Mouse (Mus musculus) lung, embryonic 15.5 days (tissue): ENCODE results near the gene Mrpl50. TPM values are rescaled to one million over a fixed set of nuclear protein-coding genes. Genes with fewer than 3 reads are reported as not detected.
"Not testable (repeated sequence)": the region's sequence is repeated elsewhere in the genome, so short reads cannot be mapped to it uniquely, and the experiment has no call there.

ENCODE experiments used
- ATAC-seq: fragments of 200-750 bp; cut with Nextera tagmentation; 2 replicates; pipeline ENCODE4 v1.8.0; 2017; ENCODE audit warnings: moderate number of reproducible peaks, borderline replicate concordance; ENCODE audit not compliant: low FRiP score, low TSS enrichment; ENCODE audit errors: extremely low read depth
- H3K27ac ChIP-seq: fragments of 300-500 bp; sonication (generic); 2 replicates; pipeline ENCODE4 v1.5.1; 2015; ENCODE audit warnings: moderate library complexity, mild to moderate bottlenecking, inconsistent platforms
- H3K27me3 ChIP-seq: fragments of 300-500 bp; sonication (generic); 2 replicates; pipeline ENCODE4 v1.6.1; 2015; ENCODE audit warnings: inconsistent platforms
- H3K36me3 ChIP-seq: fragments of 300-500 bp; sonication (generic); 2 replicates; pipeline ENCODE4 v1.6.1; 2015; ENCODE audit warnings: inconsistent platforms
- H3K4me1 ChIP-seq: fragments of 300-500 bp; sonication (generic); 2 replicates; pipeline ENCODE4 v1.6.1; 2015; ENCODE audit warnings: inconsistent platforms
- H3K4me2 ChIP-seq: fragments of 300-500 bp; sonication (generic); 2 replicates; pipeline ENCODE4 v1.6.1; 2015; ENCODE audit warnings: inconsistent platforms, mild to moderate bottlenecking, moderate library complexity
- H3K4me3 ChIP-seq: fragments of 300-500 bp; sonication (generic); 2 replicates; pipeline ENCODE4 v1.5.1; 2015; ENCODE audit warnings: mild to moderate bottlenecking, inconsistent platforms
- H3K9ac ChIP-seq: fragments of 300-500 bp; sonication (generic); 2 replicates; pipeline ENCODE4 v1.6.1; 2015; ENCODE audit warnings: inconsistent platforms
- H3K9me3 ChIP-seq: fragments of 300-500 bp; sonication (generic); 2 replicates; pipeline ENCODE4 v1.6.1; 2016; ENCODE audit warnings: inconsistent platforms
- WGBS: fragments of 180-500 bp; shearing (Covaris S2); methylation state at CpG from one replicate; pipeline ENCODE4 v1.1.7; 2015; 5-methylcytosine and 5-hydroxymethylcytosine counted together
- polyA plus RNA-seq: library from polyadenylated mRNA; unstranded; fragments of >200 nt; fragmentation: Nextera tagmentation; extraction: Ambion mirVana; gene quantifications from 2 replicates; pipeline ENCODE4 v1.2.1, GENCODE M21; 2015

The Mrpl50 gene
- polyA plus RNA-seq, 1 experiment from 2014 or later: 69.2 TPM

- Histone ChIP-seq H3K27me3 (no peaks in the 10 kb centered on the region), H3K36me3 (no peaks in the 10 kb centered on the region), H3K4me1 (no peaks in the 10 kb centered on the region), H3K27ac (no peak overlapping the region), H3K9ac (no peak overlapping the region), H3K4me2 (no peak overlapping the region), H3K9me3 (no peaks in the 10 kb centered on the region), H3K4me3 (no peak overlapping the region)
- 35% methylated on average over 6 of the region's 6 CpGs for WGBS
- no peak for ATAC-seq
Measured at GRCm38 (mm10) chr4:49539665-49540064, 18.8 kb upstream of the Mrpl50 start.

- H3K9ac ChIP-seq: no peak overlapping the region
- 72% methylated on average over 4 of the region's 4 CpGs for WGBS
- ATAC-seq: no peak
Measured at GRCm38 (mm10) chr4:49536671-49537070, 15.8 kb upstream of the Mrpl50 start.

GRCm38 (mm10) chr4:49535675-49536294 is 14.9 kb upstream of the Mrpl50 start:
- 92% methylated on average over 4 of the region's 4 CpGs for WGBS
- Histone ChIP-seq H3K4me1 (no peaks in the 10 kb centered on the region), H3K36me3 (peaks cover 8% of the 10 kb centered on the region; the same call in 1 of the 2 replicates), H3K4me2 (no peak overlapping the region), H3K4me3 (no peak overlapping the region), H3K27ac (no peak overlapping the region), H3K27me3 (no peaks in the 10 kb centered on the region), H3K9ac (no peak overlapping the region), H3K9me3 (no peaks in the 10 kb centered on the region)
- no peak for ATAC-seq

More at GRCm38 (mm10) chr4:49536671-49537070, 15.8 kb upstream of the Mrpl50 start:
- H3K4me3 ChIP-seq: no peak overlapping the region
- H3K27me3 ChIP-seq: no peaks in the 10 kb centered on the region
- no peaks in the 10 kb centered on the region for H3K4me1 ChIP-seq
- H3K36me3 ChIP-seq: peaks cover 7% of the 10 kb centered on the region; the same call in 1 of the 2 replicates
- H3K27ac ChIP-seq: no peak overlapping the region
- no peak overlapping the region for H3K4me2 ChIP-seq
- H3K9me3 ChIP-seq: no peaks in the 10 kb centered on the region

GRCm38 (mm10) chr4:49535036-49535435 is 14.1 kb upstream of the Mrpl50 start:
- Histone ChIP-seq H3K27me3 (no peaks in the 10 kb centered on the region), H3K36me3 (peaks cover 16% of the 10 kb centered on the region), H3K9ac (no peak overlapping the region), H3K4me3 (no peak overlapping the region), H3K4me2 (no peak overlapping the region), H3K4me1 (no peaks in the 10 kb centered on the region), H3K9me3 (no peaks in the 10 kb centered on the region; the same call in 1 of the 2 replicates), H3K27ac (no peak overlapping the region)
- WGBS: 84% methylated on average over 3 of the region's 3 CpGs
- no peak for ATAC-seq

- 65% methylated on average over 9 of the region's 9 CpGs for WGBS
- Histone ChIP-seq H3K9me3 (no peaks in the 10 kb centered on the region), H3K9ac (no peak overlapping the region), H3K4me2 (peak overlapping the region; percentile 71), H3K36me3 (peaks cover 5% of the 10 kb centered on the region), H3K27ac (no peak overlapping the region), H3K4me1 (peaks cover 13% of the 10 kb centered on the region; the same call in 1 of the 2 replicates), H3K27me3 (no peaks in the 10 kb centered on the region), H3K4me3 (no peak overlapping the region)
- no peak for ATAC-seq
Measured at GRCm38 (mm10) chr4:49522576-49522975, 1.7 kb upstream of the Mrpl50 start.

- peak overlapping the region; percentile 68 for H3K9ac ChIP-seq
- no peaks in the 10 kb centered on the region for H3K27me3 ChIP-seq
- H3K4me3 ChIP-seq: peak overlapping the region; percentile 73
- peak; percentile 35; the same call in 1 of the 2 replicates for ATAC-seq
- no peaks in the 10 kb centered on the region for H3K9me3 ChIP-seq
- peaks cover 13% of the 10 kb centered on the region; the same call in 1 of the 2 replicates for H3K4me1 ChIP-seq
- WGBS: under 1% methylated on average over 17 of the region's 17 CpGs
- peaks cover 3% of the 10 kb centered on the region; the same call in 1 of the 2 replicates for H3K36me3 ChIP-seq
- no peak overlapping the region for H3K27ac ChIP-seq
- H3K4me2 ChIP-seq: peak overlapping the region; percentile 71
Measured at GRCm38 (mm10) chr4:49521346-49521745, 453 bp upstream of the Mrpl50 start.

- H3K4me3 ChIP-seq: peak overlapping the region; percentile 7; the same call in 1 of the 2 replicates
- 80% methylated on average over 5 of the region's 5 CpGs for WGBS
Measured at GRCm38 (mm10) chr4:49519476-49519875, 1.4 kb downstream of the Mrpl50 start.

GRCm38 (mm10) chr4:49514441-49514840 is 6.5 kb downstream of the Mrpl50 start:
- Histone ChIP-seq H3K9ac (no peak overlapping the region), H3K4me3 (no peak overlapping the region), H3K27me3 (no peaks in the 10 kb centered on the region), H3K4me2 (no peak overlapping the region), H3K27ac (no peak overlapping the region), H3K4me1 (0 out of 2 replicates have a peak, but pooled peaks cover 2% of the 10 kb centered on the region), H3K36me3 (peaks cover 27% of the 10 kb centered on the region), H3K9me3 (no peaks in the 10 kb centered on the region)
- ATAC-seq: no peak
- 96% methylated on average over 6 of the region's 6 CpGs for WGBS

More at GRCm38 (mm10) chr4:49519476-49519875, 1.4 kb downstream of the Mrpl50 start:
- H3K27ac ChIP-seq: no peak overlapping the region
- peaks cover 13% of the 10 kb centered on the region; the same call in 1 of the 2 replicates for H3K4me1 ChIP-seq
- H3K9ac ChIP-seq: no peak overlapping the region
- H3K4me2 ChIP-seq: peak overlapping the region; percentile 58
- H3K9me3 ChIP-seq: no peaks in the 10 kb centered on the region
- no peaks in the 10 kb centered on the region; the same call in 1 of the 2 replicates for H3K36me3 ChIP-seq
- no peak for ATAC-seq
- H3K27me3 ChIP-seq: no peaks in the 10 kb centered on the region

GRCm38 (mm10) chr4:49512636-49513035 is 8.3 kb downstream of the Mrpl50 start:
- H3K4me2 ChIP-seq: no peak overlapping the region
- H3K27me3 ChIP-seq: no peaks in the 10 kb centered on the region
- no peak overlapping the region for H3K9ac ChIP-seq
- ATAC-seq: no peak
- no peak overlapping the region for H3K27ac ChIP-seq
- 91% methylated on average over 4 of the region's 4 CpGs for WGBS
- H3K4me1 ChIP-seq: no peaks in the 10 kb centered on the region
- H3K36me3 ChIP-seq: peaks cover 27% of the 10 kb centered on the region
- no peaks in the 10 kb centered on the region for H3K9me3 ChIP-seq
- H3K4me3 ChIP-seq: no peak overlapping the region

- not testable (repeated sequence) for ATAC-seq, H3K9me3 ChIP-seq, H3K4me2 ChIP-seq, H3K4me3 ChIP-seq, H3K9ac ChIP-seq, H3K4me1 ChIP-seq, H3K27ac ChIP-seq, H3K27me3 ChIP-seq
- H3K36me3 ChIP-seq: peaks cover 27% of the 10 kb centered on the region
- 67% methylated on average over 1 of the region's 1 CpGs for WGBS
Measured at GRCm38 (mm10) chr4:49510236-49510835, 10.6 kb downstream of the Mrpl50 start.

GRCm38 (mm10) chr4:49509183-49509582 is 11.7 kb downstream of the Mrpl50 start:
- H3K4me2 ChIP-seq: no peak overlapping the region
- H3K36me3 ChIP-seq: peaks cover 24% of the 10 kb centered on the region
- ATAC-seq: no peak
- no peak overlapping the region for H3K27ac ChIP-seq
- no peak overlapping the region for H3K9ac ChIP-seq
- H3K9me3 ChIP-seq: no peaks in the 10 kb centered on the region
- H3K4me3 ChIP-seq: no peak overlapping the region
- H3K4me1 ChIP-seq: no peaks in the 10 kb centered on the region
- 70% methylated on average over 2 of the region's 2 CpGs for WGBS
- H3K27me3 ChIP-seq: no peaks in the 10 kb centered on the region

- no peak within 1 kb of the TSS for H3K27ac ChIP-seq
- H3K9ac ChIP-seq: no peak within 1 kb of the TSS
- ATAC-seq: no peak
- no peaks in the 10 kb centered on the region for H3K9me3 ChIP-seq
- WGBS: 48% methylated on average over 3 of the region's 3 CpGs
- no peak within 1 kb of the TSS for H3K4me2 ChIP-seq
- H3K27me3 ChIP-seq: no peaks in the 10 kb centered on the region
- 0 out of 2 replicates have a peak, but pooled peaks cover under 1% of the 10 kb centered on the region for H3K36me3 ChIP-seq
- no peaks in the 10 kb centered on the region for H3K4me1 ChIP-seq
- H3K4me3 ChIP-seq: no peak within 1 kb of the TSS
Measured at GRCm38 (mm10) chr4:49506386-49506785, 14.5 kb downstream of the Mrpl50 start, which contains the start of gene Baat. TSS of gene Baat (minus strand) at chr4:49506557.
